Mouse (Mus musculus): ENCODE measurements around the gene Kdelr3. TPM values are rescaled to one million over a fixed set of nuclear protein-coding genes. Genes with fewer than 3 reads are reported as not detected.

Gene Kdelr3
- total and polyA plus RNA-seq, 3 experiments: 0.33 to 7.4 (median 0.94) TPM

- DNase-seq (ENCODE audit: extremely low read depth): no peak
- Histone ChIP-seq H3K27me3 (replicated peaks) (no peaks in the 10 kb centered on the region), H3K4me2 (ENCODE audit: insufficient read depth, low read depth, poor library complexity, severe bottlenecking) (no peak overlapping the region), H3K27ac (ENCODE audit: insufficient read depth, low read depth) (no peak overlapping the region), H3K9me3 (replicated peaks; ENCODE audit: low read length) (no peaks in the 10 kb centered on the region), H3K4me1 (ENCODE audit: control insufficient read depth in 1 of 2, insufficient read depth in 2 of 2) (peaks cover 0 to 11% of the 10 kb centered on the region in 2 experiments; a peak in 2 of 4 replicates), H3K4me3 (replicated peaks in 1 of 3; ENCODE audit: low read depth in 2 of 3, low read length in 2 of 3, poor library complexity in 1 of 3) (no peak overlapping the region), H3K9ac (ENCODE audit: insufficient read depth, low read depth) (no peak overlapping the region), H3K79me2 (replicated peaks; ENCODE audit: control insufficient read depth, extremely low read depth, insufficient read depth, poor library complexity, severe bottlenecking) (no peaks in the 10 kb centered on the region), H3K36me3 (replicated peaks in 1 of 2; ENCODE audit: control insufficient read depth in 1 of 2, insufficient read depth in 1 of 2, low read length in 1 of 2) (no peaks in the 10 kb centered on the region)
- TF ChIP-seq IRF4 (IDR thresholded peaks at IDR 0.05; ENCODE audit: low read depth, low read length) (no peak), MAFK (IDR thresholded peaks at IDR 0.05; ENCODE audit: insufficient replicate concordance, low read length) (no peak), TCF12 (IDR thresholded peaks at IDR 0.05; ENCODE audit: low read depth, low read length) (no peak), ZKSCAN1 (IDR thresholded peaks at IDR 0.05; ENCODE audit: borderline replicate concordance, low read depth, low read length) (no peak), POLR2AphosphoS2 (IDR thresholded peaks at IDR 0.05; ENCODE audit: low read depth, low read length) (no peak), MAZ (IDR thresholded peaks at IDR 0.05; ENCODE audit: low read depth, low read length) (no peak), USF2 (conservative IDR thresholded peaks at IDR 0.05; ENCODE audit: low read depth, low read length) (no peak), ZC3H11A (IDR thresholded peaks at IDR 0.05; ENCODE audit: low read depth, low read length) (no peak), JUN (IDR thresholded peaks at IDR 0.05; ENCODE audit: insufficient read depth, low read depth, low read length) (no peak), MYC (IDR thresholded peaks at IDR 0.05; ENCODE audit: low read depth, low read length) (no peak)
- dilution Hi-C loops (cut with MboI; ENCODE audit: extremely low pct_ligation_motif_present, extremely low pct_unique_long_range_greater_than_20kb, low sequenced_read_pairs): no loop called here
- in situ Hi-C loops (cut with MboI; ENCODE audit: low pct_ligation_motif_present, low pct_unique_long_range_greater_than_20kb, low sequenced_read_pairs): no loop called here
Measured at GRCm38 (mm10) chr15:79575543-79576222, 59.5 kb downstream of the Kdelr3 start.

DNA sequence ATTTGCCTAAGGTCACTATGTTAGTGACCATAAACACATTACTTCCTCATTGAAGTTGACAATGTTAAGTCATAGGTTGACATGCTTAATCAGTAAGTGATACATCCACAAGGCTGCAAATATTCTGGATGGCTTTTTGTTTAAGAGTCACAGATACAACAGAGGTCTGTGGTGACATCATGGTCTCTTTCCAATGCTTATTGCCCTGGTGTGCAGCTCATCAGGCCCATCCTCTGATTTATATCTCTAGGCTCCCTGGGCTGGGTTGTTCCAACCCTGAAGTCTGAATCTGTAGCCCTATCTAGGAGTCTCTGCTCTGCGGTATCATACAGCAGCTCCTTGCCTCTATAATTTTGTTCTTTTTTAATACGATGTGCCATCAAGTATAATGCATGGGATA, 60.7 kb downstream of the Kdelr3 start:
- H3K4me2 ChIP-seq (ENCODE audit: insufficient read depth, low read depth, poor library complexity, severe bottlenecking): no peak overlapping the region
- no peaks in the 10 kb centered on the region for H3K27me3 ChIP-seq (replicated peaks)
- no peaks in the 10 kb centered on the region for H3K79me2 ChIP-seq (replicated peaks; ENCODE audit: control insufficient read depth, extremely low read depth, insufficient read depth, poor library complexity, severe bottlenecking)
- no peak overlapping the region for H3K9ac ChIP-seq (ENCODE audit: insufficient read depth, low read depth)
- DNase-seq (ENCODE audit: extremely low read depth): no peak
- H3K4me3 ChIP-seq (replicated peaks in 1 of 3; ENCODE audit: low read depth in 2 of 3, low read length in 2 of 3, poor library complexity in 1 of 3): no peak overlapping the region
- H3K27ac ChIP-seq (ENCODE audit: insufficient read depth, low read depth): no peak overlapping the region
- peaks cover 0 to 11% of the 10 kb centered on the region in 2 experiments; a peak in 2 of 4 replicates for H3K4me1 ChIP-seq (ENCODE audit: control insufficient read depth in 1 of 2, insufficient read depth in 2 of 2)
- in situ Hi-C loops (cut with MboI; ENCODE audit: low pct_ligation_motif_present, low pct_unique_long_range_greater_than_20kb, low sequenced_read_pairs) (no loop called here), dilution Hi-C loops (cut with MboI; ENCODE audit: extremely low pct_ligation_motif_present, extremely low pct_unique_long_range_greater_than_20kb, low sequenced_read_pairs) (no loop called here)
- TF ChIP-seq MAX (IDR thresholded peaks at IDR 0.05; ENCODE audit: low read length) (no peak), ETS1 (conservative IDR thresholded peaks at IDR 0.05; ENCODE audit: low read depth, low read length) (no peak), CTCF (conservative IDR thresholded peaks at IDR 0.05 in 1 of 2, IDR thresholded peaks at IDR 0.05 in 1 of 2; ENCODE audit: low read depth in 2 of 2, low read length in 2 of 2) (no peak), JUND (conservative IDR thresholded peaks at IDR 0.05; ENCODE audit: low read depth, low read length) (no peak), EP300 (IDR thresholded peaks at IDR 0.05; ENCODE audit: low read length) (no peak), JUN (IDR thresholded peaks at IDR 0.05; ENCODE audit: insufficient read depth, low read depth, low read length) (no peak), POLR2A (IDR thresholded peaks at IDR 0.05; ENCODE audit: low read depth, low read length) (no peak), TCF12 (IDR thresholded peaks at IDR 0.05; ENCODE audit: low read depth, low read length) (no peak), ZC3H11A (IDR thresholded peaks at IDR 0.05; ENCODE audit: low read depth, low read length) (no peak), IRF4 (IDR thresholded peaks at IDR 0.05; ENCODE audit: low read depth, low read length) (no peak), BHLHE40 (IDR thresholded peaks at IDR 0.05; ENCODE audit: low read depth, low read length) (no peak), CHD2 (IDR thresholded peaks at IDR 0.05; ENCODE audit: low read length) (no peak), TBP (conservative IDR thresholded peaks at IDR 0.05; ENCODE audit: low read depth, low read length) (no peak), RCOR1 (conservative IDR thresholded peaks at IDR 0.05; ENCODE audit: low read depth, low read length) (no peak), SIN3A (IDR thresholded peaks at IDR 0.05; ENCODE audit: low read length) (no peak), HCFC1 (IDR thresholded peaks at IDR 0.05; ENCODE audit: low read depth, low read length) (no peak), ZMIZ1 (IDR thresholded peaks at IDR 0.05; ENCODE audit: low read depth, low read length) (no peak)
- no peaks in the 10 kb centered on the region for H3K36me3 ChIP-seq (replicated peaks in 1 of 2; ENCODE audit: control insufficient read depth in 1 of 2, insufficient read depth in 1 of 2, low read length in 1 of 2)
- H3K9me3 ChIP-seq (replicated peaks; ENCODE audit: low read length): no peaks in the 10 kb centered on the region

Measured in CH12.LX (cell line).